Comparison of ENCODE assay signal across 17 mouse cellular contexts in the genomic region with DNA sequence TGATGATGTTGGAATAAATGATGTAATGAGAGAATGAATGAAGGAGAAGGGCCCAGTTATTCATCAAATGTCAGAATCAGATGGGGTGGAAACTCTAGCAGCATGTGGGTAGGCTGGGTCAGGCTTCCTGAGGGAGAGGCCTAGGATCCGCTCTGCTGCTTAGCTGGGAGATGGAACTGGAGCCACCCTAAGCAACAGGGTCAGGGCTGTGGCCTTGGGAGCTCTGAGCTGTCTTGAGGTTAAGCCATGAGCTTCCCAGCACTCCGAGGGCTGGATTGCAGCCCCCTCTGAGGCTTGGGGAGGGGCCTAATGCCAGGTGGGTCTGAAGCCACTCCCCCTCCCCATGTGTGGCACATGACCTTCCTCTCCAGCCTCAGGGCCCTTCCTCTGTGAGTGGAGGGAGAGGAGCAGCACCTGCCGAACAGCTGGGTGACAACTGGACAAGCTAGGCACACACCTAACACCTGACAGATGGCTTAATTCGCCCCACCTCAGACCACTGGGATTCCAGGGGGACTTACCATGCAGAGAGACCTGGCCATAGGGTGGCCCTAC. TPM values are rescaled to one million over a fixed set of nuclear protein-coding genes. Genes with fewer than 3 reads are reported as not detected.
DNase-seq lines count a peak whose midpoint lies in the region; ATAC-seq lines count a peak whose summit lies in the region.
"Had no signal": no experiment of that assay in that cellular context is flagged by ENCODE, and none has a peak within 500 bp of the region (broad histone marks: within the 10 kb centered on the region; RNA-seq: fewer than 3 reads in every experiment).

No protein-coding gene starts in this region.

- no peaks in the 10 kb centered on the region for H3K9me3 ChIP-seq in kidney, embryonic 15.5 days (replicated peaks)
- H3K9me3 ChIP-seq: liver, embryonic 13.5 days; megakaryocyte, embryonic 14.5 days had no signal

- H3K4me2 ChIP-seq in kidney, embryonic 15.5 days = no peak overlapping the region
- H3K4me2 ChIP-seq: liver, embryonic 13.5 days had no signal

- peak; percentile 74 for ATAC-seq in kidney, embryonic 15.5 days (replicated peaks; ENCODE audit: low FRiP score)
- ATAC-seq: lung, postnatal 0 days had no signal

- peaks cover 32% of the 10 kb centered on the region for H3K4me1 ChIP-seq in kidney, embryonic 15.5 days
- H3K4me1 ChIP-seq: liver, embryonic 13.5 days; megakaryocyte, embryonic 14.5 days had no signal

- no peak overlapping the region for H3K4me3 ChIP-seq in kidney, embryonic 15.5 days (replicated peaks)
- H3K4me3 ChIP-seq: heart, adult 2 months; liver, embryonic 13.5 days; megakaryocyte, embryonic 14.5 days; myocyte had no signal

- H3K27ac ChIP-seq in kidney, embryonic 15.5 days = peak overlapping the region; percentile 88
- H3K27ac ChIP-seq: heart, adult 2 months; liver, embryonic 13.5 days had no signal

- WGBS in kidney, embryonic 15.5 days = 40% methylated on average over 4 of the region's 4 CpGs

- H3K27me3 ChIP-seq in kidney, embryonic 15.5 days = no peaks in the 10 kb centered on the region
- H3K27me3 ChIP-seq: liver, embryonic 13.5 days had no signal

- peaks cover 41% of the 10 kb centered on the region for H3K36me3 ChIP-seq in kidney, embryonic 15.5 days
- H3K36me3 ChIP-seq: liver, embryonic 13.5 days had no signal

- DNase-seq in adrenal gland, postnatal 36 days = peak; percentile 51 to 53
- no peak for DNase-seq in adrenal gland, postnatal 10 days
- no peak for DNase-seq in kidney, adult 8-10 months
- DNase-seq in A20 (ENCODE audit: low read depth, low spot score) (peak; percentile 26), ZHBTc4 (ENCODE audit: low read depth, low spot score) (peak; percentile 50)
- no peak for DNase-seq in cerebellum, adult 18-20 months
- DNase-seq: B cell, adult 2 months; cerebellum, adult 2 months; heart, adult 2 months; heart, postnatal 10 days; liver, embryonic 13.5 days; right cerebral cortex, postnatal 25 days; thymus, postnatal 36 days had no signal

- no peak overlapping the region for H3K9ac ChIP-seq in kidney, embryonic 15.5 days
- H3K9ac ChIP-seq: liver, embryonic 13.5 days had no signal

RNA-seq across cellular contexts. Expression of a gene that starts 21.9 kb away (rescaled TPM):
- total RNA-seq in adrenal gland, postnatal 36 days (2021) = 1 to 10 TPM; 7.8 to 9.0 TPM
- 1 to 10 TPM; 8.7 to 9.4 TPM for total RNA-seq in adrenal gland, postnatal 10 days (2021)
- 190 and 191 TPM in 2 replicates for polyA plus RNA-seq in kidney, embryonic 15.5 days (2015; fragmentation: Nextera tagmentation; extraction: Ambion mirVana)

RNA-seq across cellular contexts. Expression of a gene that starts 31.1 kb away (rescaled TPM):
- total RNA-seq in adrenal gland, postnatal 36 days (2021) = 100 to 1,000 TPM; 219 to 230 TPM
- total RNA-seq in adrenal gland, postnatal 10 days (2021) = 100 to 1,000 TPM; 218 to 322 TPM
- 788 and 840 TPM in 2 replicates for polyA plus RNA-seq in kidney, embryonic 15.5 days (2015; fragmentation: Nextera tagmentation; extraction: Ambion mirVana)

RNA-seq across cellular contexts. Expression of a gene that starts 31.5 kb away (rescaled TPM):
- total RNA-seq in adrenal gland, postnatal 36 days (2021) = 10 to 100 TPM; 17.3 to 27.7 TPM
- 10 to 100 TPM; 18.5 to 24.5 TPM for total RNA-seq in adrenal gland, postnatal 10 days (2021)
- polyA plus RNA-seq in kidney, embryonic 15.5 days (2015; fragmentation: Nextera tagmentation; extraction: Ambion mirVana) = 26.4 and 31.9 TPM in 2 replicates

Comparison
In these comparisons a context has a peak if more than half of its experiments do, and no peak if none do; other contexts are left out.
1. DNase-seq: peak in adrenal gland, postnatal 36 days (2 of 2), A20 (single experiment) and ZHBTc4 (single experiment); none in adrenal gland, postnatal 10 days (single experiment), kidney, adult 8-10 months (0 of 2) and cerebellum, adult 18-20 months (0 of 2).